Mouse (Mus musculus) gonadal fat pad, adult 2 months (tissue): Measurements from ENCODE around the gene Gm10273. TPM values are rescaled to one million over a fixed set of nuclear protein-coding genes. Genes with fewer than 3 reads are reported as not detected.

ENCODE experiments used
- DNase-seq: peaks from one replicate; pipeline ENCODE4 v3.0.0-alpha.2; 2012; ENCODE audit warnings: low read depth
- polyA plus RNA-seq: library from polyadenylated mRNA; depleted of rRNA; stranded (reverse); fragments of >200 nt; gene quantifications from 2 replicates; pipeline ENCODE4 v1.2.3, GENCODE M21; 2012

The Gm10273 gene
- polyA plus RNA-seq, 1 experiment: 15.5 TPM

- DNase-seq: no peak
Measured at GRCm38 (mm10) chr10:59402899-59403792, 7.7 kb downstream of the Gm10273 start, which contains the start of gene Pla2g12b. Gene Pla2g12b (plus strand): TSS chr10:59403660.

DNA sequence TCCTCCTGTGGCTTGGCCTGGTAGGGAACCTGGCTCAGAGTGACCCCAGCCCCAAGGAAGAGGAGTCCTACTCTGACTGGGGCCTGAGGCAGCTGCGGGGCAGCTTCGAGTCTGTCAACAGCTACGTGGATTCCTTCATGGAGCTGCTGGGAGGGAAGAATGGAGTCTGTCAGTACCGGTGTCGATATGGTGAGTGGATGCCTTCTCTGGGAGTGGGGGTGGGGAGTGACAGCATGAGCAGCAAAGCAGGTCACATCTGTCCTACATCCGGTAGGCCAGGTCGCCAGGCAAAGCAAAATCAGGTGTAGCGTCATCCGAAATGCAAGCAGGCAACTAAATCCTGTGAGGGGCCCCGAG is 8.3 kb downstream of the Gm10273 start:
- no peak for DNase-seq

DNA sequence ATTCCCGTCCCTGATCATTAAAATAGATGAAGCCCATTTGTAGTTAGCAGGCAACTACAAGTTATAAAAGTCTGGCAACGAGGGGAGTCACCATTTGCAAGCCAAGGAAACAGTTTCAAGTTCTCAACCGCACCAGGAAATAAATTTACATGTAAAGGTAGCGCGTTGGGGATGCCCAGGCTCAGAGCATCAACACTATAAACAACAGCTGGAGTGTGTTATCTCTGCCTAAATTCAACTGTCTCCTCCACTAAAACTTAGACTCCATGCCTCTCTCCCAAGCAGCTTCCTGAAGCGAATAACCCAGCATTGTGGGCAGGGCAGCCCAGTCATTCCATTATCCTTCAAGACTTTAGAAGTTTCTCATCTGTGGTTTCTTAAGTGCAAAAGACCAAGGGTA is 13.1 kb downstream of the Gm10273 start:
- DNase-seq: no peak

DNA sequence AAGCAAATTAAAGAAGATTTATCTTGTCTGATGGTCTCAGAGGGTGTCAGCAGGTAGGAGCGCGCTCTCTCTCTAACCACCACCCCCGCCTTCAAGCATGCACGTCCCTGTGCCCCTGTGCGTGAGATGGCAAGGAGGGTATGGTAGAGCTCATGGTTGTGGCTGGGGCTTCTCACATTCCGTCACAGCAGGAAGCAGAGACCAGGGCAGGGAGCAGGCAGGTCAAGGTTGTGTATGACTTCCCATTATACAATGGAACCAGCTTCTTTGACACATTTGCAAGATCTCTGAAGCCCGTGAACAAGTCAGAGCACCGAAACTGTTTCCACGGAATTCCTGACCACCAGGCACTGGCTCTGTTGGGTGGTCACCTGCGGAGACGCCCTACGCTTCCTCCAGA is 14.8 kb downstream of the Gm10273 start:
- no peak for DNase-seq

GRCm38 (mm10) chr10:59413711-59414110 is 18.3 kb downstream of the Gm10273 start:
- DNase-seq: no peak

GRCm38 (mm10) chr10:59416623-59417022 is 21.2 kb downstream of the Gm10273 start:
- DNase-seq: no peak

GRCm38 (mm10) chr10:59419516-59419915 is 24.1 kb downstream of the Gm10273 start:
- DNase-seq: no peak

DNA sequence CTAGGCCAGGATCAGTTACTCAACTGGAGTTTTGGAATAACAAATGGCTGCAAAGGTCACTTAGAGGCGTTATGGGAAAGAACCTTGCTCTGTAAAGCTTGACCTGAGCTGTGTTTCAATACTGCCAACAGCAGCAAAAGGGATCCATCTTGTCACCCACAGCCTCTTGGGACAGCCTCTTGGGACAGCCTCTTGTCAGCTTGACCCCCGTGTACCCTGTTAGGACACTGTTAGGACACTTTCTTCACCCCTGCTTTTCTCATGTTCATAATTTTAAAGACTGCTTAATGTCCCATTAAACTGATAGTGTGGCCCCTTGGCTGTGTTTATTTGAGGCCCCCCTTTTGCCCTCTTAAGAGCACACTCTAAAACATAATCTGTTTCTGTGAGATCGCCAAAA is 29.0 kb downstream of the Gm10273 start:
- no peak for DNase-seq

DNA sequence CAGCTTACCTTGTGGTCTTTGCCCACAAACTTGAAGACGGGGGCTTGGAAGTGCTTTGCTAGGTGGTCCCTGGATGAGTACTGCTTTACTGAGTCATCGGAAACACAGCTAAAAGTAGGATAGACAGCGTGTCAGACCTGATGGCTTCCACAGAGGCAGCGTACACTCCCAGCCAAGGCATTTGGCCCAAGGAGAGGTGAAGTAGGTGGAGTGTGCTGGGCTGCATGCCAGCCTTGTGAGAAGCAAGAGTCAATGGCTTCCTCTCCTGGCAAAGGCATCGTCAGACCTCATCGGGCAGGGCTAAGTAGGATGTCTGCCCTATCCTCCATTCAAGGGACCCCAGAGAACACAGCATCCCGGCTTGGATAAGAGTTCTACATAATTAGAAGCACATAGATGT is 29.9 kb downstream of the Gm10273 start:
- DNase-seq: peak; percentile 36

GRCm38 (mm10) chr10:59426371-59426770 is 30.9 kb downstream of the Gm10273 start:
- DNase-seq: no peak

DNA sequence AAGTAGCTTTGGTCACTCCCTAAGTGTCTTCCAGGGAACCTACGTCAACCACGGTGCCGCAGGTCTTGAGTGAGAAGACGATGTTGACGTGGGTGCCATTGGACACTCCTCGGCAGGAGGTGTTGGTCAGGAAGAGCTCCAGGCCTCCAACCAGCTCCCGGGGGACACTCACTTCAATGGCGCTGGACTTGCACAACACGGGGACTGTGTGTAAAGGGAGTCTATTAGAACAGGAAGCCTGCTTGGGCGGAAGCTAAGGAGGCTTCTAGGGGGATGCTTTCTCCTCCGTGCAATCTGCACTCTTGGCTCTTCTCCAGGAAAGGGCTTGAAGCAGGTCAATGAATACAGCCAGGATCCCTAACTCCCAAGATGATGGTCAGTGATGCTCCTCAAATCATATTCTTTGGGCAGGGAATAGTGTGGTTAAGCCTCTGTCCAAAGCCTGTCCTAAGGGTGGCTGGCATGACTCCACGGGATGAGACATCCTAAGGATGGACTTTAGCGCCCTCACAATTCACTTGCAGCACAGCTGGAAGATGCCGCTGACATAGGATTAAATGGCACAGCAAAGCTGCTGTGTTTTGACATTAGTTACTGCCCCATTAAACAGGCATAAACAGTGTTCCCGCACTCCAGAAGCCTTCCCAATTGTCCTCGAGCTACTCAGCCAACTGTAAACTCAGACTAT is 34.2 kb downstream of the Gm10273 start:
- no peak for DNase-seq

DNA sequence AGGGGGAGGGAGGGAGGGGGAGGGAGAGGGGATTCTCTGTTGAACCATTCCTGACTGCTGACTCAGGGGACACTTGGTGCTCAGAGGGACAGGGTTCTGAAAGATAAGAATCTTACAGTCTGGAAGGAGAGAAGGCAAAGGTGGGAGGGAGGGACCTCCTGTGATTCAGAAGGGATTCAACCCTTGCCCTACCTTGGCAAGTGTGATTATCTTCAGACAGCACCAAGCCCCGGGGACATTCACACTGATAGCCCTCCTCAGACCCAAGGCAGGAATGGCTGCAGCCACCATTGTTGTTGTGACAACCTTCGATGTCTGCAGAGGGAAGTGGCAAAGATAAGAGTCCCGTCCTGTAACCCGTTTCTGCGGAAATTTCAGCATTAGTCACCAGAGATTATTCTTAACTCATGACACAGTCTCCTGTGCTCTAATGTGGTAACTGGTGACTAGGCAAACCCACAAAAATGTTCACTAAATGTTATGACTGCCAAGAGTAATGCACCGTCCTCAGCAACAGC is 35.3 kb downstream of the Gm10273 start:
- no peak for DNase-seq

- no peak for DNase-seq
Measured at GRCm38 (mm10) chr10:59435746-59436145, 40.3 kb downstream of the Gm10273 start.

DNA sequence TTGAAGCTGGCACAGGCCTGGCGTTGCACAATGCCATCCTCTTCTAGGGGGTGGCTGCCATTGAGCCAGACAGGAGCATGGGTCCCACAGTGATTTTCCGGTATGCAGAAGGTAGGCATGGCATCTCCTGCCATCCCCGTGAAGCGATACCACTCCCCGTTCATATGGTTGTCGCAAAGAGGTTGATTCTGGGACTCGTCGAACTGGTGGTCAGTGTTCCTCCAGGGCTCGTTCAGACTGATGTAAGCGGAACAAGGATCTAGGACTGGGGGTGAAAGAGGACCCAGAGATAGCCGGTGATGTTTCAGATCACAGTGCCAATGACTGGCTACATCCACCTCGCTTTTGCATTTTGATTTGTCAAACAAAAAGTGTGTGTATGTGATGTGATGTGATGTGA is 43.2 kb downstream of the Gm10273 start:
- DNase-seq: no peak

- no peak for DNase-seq
Measured at GRCm38 (mm10) chr10:59439508-59439931, 44.1 kb downstream of the Gm10273 start.

- DNase-seq: no peak
Measured at GRCm38 (mm10) chr10:59440177-59440576, 44.7 kb downstream of the Gm10273 start.

DNA sequence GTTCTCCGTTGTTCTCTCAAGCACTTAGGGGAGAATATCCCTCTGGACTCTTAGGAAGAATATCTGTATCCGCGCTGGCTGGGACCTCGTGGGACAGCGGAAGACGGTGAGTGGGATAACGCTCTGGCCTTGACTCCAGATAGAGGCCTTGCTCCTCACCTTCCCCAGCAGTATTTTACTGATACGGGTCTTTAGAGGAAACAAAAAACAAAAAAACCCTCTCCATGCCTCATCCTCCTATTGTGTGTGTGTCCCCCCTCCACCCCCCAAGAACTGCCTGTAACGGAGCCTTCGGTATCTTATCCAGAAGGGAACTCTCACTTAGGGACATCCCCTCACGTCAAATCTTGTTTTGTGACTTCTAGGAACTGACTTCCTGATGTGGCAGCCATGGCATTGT is 46.3 kb downstream of the Gm10273 start, which contains the start of gene Oit3:
Gene Oit3, minus strand, starts transcription at position 44 of the 400 bp plus-strand sequence.
- no peak for DNase-seq

- no peak for DNase-seq
Measured at GRCm38 (mm10) chr10:59443212-59443611, 47.8 kb downstream of the Gm10273 start.

GRCm38 (mm10) chr10:59444106-59444505 is 48.7 kb downstream of the Gm10273 start:
- no peak for DNase-seq

DNA sequence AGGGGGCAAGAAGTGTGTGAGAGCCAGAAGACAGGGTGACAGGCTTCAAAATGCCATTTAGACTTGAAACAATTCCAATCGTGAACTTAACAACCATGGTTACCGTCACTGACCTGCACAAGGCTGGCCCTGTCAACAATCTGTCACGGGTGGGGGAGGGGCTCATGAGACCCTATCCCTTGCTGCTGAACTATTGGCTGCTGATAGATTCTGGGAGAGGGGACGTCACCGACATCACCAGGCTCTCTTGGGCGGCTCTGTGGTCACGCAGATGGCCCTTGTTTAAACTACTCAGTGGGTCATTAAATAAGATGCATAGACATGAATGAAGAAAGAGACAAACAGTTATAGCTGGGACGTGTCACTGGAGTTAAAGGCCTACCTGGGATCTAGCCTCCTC is 49.2 kb downstream of the Gm10273 start:
- DNase-seq: no peak
